Mouse (Mus musculus): ENCODE data around the gene Rcvrn.

Rcvrn gene

DNA sequence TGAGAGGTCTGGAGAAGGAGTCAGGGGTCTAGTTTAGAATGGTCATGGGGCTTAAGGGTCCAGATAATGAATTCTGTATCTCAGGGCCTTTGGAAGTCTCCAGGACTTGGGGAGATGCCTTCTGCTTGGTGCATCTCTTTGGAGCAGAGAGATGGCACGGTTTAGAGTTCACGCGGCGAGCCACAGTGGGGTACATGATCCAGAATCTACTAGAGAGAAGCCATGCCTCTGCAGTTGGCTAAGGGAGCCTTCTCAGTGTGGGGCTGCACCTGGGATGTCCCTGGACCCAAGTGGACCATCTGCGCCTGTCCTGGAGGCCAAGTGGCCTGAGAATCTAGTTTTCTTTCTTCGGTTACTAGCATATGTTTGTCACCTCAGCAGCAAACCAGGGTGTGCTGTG lies 25.1 kb upstream of the Rcvrn start:
- DNase-seq (ENCODE audit: low spot score), result no peak

DNA sequence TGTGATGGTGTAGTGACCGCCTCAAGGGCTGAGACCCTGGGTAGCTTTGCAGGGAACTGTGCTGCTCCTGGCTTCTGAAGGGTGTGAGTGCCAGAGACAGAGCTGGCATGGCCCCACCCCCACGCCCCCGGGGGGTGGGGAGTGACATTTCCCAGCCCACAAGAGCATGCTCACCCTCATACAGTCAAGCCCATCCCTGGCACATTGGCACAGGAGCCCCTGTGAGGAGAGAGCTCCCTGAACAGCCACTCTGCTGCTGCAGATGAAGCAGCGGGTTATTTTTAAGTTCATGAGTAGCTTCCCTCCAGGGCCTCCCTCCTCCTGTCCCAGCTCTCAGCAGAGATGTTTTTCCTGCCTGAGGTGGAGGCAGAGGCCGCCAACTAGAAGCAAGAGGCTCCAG lies 23.0 kb upstream of the Rcvrn start:
- DNase-seq (ENCODE audit: low spot score), result no peak

DNA sequence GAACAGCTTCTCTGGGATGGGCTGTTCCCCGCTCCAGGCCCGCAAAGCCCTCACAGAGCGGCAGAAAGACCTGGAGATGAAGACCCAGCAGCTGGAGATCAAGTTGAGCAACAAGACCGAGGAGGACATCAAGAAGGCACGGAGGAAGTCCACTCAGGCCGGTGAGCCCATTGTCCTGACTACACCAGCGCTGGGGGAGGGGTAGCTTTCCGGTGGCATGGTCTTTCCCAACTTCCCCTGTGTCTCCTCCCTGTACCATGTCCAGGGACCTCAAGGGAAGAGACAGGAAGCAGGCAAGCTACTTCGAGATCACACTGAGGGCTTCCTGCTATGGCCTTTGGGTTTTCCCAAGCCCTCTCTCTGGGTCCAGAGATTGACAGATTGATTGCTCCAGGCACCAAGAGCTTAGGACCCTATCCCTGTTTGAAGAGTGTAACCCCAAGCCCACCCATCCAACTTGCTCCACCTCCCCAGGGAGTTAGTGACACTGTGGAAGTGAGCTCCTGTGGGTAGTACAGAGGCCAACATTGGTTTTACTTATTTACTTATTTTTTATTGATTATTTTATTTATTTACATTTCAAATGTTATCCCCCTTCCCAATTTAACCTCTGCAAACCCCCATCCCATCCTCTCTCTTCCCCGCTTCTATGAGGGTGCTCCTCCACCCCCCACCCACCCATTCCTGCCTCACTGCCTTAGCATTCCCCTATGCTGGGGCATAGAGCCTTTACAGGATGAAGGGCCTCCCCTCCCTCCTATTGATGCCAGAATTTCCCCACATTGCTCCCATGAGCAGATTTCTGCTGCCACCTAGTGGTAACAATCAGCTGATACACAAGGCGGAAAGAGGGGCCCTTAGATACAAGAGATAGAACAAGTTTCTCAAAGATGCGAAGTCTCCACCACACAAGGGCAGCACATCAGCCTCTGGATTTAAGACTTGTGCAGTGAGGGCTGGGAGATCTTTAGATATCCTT lies 19.3 kb upstream of the Rcvrn start:
- peak; percentile 89 for DNase-seq (ENCODE audit: low spot score)

DNA sequence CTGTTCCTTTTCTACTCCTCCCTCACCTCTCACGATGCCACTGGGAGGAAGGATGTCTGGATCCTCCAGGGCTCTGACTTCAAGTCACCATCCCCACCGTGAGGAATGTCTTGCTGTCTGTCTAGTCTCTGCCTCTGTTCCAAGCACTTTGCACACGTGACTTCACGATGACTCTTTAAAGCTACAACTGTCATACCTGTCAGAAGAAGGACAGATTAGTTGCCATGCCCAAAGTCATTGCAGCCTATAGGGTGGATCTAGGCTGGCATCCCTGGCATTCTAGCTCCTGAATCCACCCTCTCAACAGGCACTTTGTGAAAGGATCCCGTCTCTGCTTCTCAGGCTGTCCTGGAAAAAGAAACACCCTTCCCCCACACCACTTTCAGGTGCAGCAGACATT lies 15.8 kb upstream of the Rcvrn start:
- no peak for DNase-seq (ENCODE audit: low spot score)

DNA sequence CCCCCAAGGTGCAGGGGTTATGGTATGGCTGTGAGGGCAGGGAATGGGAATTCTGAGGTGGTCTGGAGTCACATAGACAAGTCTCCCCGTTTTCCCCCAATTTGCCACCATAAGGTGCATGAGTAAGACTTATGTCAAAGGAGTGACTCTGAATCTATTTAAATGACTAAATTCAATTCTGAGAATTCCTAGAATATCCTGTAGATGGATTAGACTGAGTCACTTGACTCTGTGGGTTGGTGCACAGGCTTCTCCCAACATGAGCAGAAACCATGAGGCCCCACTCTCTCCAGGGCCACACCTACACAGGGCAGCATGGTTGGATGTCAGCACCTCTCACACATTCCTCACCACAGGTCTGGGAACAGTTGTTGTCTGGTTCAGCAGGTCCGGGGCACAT lies 15.2 kb upstream of the Rcvrn start:
- no peak for DNase-seq (ENCODE audit: low spot score)

DNA sequence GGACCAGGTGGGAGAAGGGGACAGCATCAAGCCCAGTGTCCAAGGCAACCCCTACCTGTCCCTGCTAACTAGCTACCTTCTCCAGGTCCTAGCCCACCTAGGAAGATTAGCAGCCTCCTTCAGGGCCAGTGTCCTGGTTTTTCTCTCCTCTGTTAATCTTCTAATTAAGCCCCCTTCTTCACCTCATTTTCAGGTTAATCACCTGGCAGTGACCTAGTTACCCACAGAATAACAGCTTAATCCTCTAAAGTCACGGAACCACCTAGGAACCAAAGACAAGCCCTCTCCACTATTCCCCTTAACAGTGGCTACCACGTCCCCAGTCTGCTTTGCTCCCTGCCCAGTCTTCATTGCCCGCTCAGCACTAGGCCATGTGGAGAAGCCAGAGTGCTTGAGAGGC lies 13.3 kb upstream of the Rcvrn start:
- DNase-seq (ENCODE audit: low spot score), result no peak

DNA sequence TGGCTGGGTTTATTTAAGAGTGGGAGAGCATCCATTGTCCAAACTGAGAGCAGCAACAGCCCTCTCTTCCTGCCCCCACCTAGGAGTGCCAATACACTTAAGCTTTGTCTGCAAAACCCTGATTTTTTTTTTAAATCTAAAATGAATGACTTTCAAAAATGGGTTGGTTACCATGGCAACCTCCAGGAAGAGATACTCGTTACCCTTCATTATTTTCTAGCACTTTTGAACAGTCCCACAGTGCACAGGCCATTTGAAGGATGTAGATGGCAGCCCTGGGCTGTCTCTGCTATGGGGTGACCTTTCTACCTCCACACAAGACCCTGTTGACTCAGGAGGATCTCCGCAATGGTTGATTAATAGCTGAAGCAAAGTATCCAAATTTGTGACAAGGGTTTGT lies 9.0 kb upstream of the Rcvrn start:
- DNase-seq (ENCODE audit: low spot score), result no peak

DNA sequence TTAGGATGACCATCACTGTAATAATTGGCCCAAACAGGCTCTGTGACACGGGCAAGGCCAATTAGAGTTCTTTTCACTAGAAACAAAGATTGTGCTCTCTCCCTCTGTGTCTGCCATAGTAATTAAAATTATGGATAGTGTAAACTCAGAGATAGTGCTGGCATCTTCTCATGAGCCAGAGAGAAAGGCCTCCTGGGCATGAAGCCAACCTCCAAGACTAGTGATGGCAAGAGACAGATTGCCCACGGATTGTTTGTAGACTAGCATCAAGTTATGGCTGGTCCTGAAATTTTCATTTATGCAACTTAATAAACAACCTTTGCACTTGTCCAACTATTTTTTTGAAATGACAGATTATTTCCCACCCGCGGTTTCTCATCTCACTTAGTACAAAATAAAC lies 17.9 kb downstream of the Rcvrn start:
- no peak for DNase-seq (ENCODE audit: low spot score)

DNA sequence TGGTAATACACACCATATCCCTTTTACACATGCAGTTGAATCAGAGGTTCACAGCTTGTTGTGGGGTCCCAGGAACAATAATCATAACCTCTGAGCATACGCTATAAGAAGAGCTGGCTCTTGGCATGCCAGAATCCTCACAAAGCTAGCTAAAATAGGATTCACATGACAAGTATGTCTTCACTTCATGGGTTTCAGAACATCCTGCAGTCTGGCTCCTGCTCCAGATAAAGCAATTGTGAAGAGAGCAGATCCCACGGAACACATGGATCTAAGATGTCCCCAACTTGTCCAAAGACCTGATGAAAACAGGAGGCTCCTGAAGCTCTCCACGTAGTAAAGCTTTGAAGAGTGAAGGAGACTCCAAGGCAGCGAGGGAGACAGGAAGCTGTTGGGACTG lies 20.3 kb downstream of the Rcvrn start:
- no peak for DNase-seq (ENCODE audit: low spot score)

DNA sequence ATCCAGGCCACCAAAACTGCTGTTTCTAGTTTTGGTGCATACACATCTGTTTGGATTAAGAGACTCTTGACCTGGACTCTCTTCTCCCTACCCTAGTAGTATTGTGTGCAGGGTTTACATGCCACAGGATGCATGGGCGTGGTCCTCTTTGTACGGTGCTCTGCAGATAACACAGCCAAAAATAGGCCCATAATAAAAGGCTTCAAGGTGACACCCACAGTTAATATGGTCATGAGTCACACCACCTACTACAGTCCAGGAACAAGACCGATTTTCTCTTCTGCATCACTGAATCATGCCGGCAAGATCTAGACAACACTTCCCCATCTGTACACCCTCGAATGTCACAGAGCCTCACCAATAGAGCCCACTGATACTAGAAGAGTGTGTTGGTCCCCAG lies 26.4 kb downstream of the Rcvrn start:
- DNase-seq (ENCODE audit: low spot score), result no peak

DNA sequence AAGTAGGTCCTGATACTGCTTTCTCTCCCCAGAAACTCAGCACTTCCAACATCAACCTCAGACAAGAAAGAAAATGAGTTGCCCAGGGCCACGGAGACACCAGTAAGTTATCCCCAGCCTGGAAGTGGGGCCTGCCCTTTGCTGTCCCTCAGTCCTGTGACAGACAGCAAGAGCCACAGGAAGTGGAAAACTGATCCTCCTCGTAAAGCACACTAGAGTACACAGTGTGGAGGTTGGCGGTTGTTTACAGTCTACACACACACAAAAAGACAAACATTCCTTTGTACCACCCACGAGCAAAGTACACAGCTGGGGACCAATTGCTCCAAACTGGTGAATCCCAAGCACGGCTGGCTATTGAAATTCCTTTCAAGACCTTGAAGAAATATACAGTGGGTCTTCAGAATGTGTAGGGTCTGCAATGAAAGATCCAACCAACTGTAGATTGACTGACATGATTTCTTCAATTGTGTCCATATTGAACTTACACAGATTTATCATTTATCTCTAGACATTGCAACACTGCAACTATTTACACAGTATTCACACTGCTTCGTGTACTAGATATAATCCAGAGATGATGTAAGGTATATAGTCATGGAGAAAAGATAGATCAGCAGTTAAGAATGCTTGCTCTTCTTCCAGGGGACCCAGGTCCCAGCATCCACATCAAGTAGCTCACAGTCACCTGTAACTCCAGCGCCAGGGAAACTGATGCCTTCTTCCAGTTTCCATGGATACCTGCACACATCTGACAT lies 27.5 kb downstream of the Rcvrn start:
- peak; percentile 10 for DNase-seq (ENCODE audit: low spot score)

DNA sequence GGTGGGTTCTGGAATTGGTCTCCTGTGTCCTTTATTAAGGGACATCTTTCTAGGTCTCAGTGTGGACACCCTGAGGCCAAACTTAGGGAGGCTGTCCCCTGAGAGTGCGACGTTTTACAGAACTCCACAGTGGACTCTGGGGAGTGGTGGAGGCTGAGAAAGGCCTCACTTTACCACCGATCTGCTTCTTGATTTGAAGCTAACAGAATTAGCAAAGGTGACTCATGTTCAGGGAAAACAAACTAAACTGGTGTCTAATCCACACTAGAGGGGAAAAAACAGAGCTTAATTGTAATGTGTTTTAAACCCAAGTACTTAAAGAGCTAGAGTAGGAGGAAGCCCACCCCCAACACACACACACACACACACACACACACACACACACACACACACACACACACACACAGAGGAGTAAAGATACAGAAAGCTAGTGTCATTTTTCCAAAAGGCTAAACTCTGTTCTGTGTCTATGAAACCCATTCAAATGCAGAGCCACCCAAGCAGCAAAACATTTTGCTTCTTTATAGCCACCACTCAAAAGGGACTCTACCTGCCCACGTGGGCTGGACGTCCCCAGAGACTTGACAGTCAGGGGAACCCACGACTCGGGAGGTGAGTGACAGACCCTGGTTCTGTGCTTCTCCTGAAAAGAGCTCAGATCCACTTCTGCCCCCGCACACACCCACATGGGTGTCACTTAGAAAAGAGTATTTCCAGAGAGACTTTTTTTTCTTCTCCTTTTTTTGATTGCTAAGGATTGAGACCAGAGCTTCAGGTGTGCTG lies 28.3 kb downstream of the Rcvrn start:
- no peak for DNase-seq (ENCODE audit: low spot score)

DNA sequence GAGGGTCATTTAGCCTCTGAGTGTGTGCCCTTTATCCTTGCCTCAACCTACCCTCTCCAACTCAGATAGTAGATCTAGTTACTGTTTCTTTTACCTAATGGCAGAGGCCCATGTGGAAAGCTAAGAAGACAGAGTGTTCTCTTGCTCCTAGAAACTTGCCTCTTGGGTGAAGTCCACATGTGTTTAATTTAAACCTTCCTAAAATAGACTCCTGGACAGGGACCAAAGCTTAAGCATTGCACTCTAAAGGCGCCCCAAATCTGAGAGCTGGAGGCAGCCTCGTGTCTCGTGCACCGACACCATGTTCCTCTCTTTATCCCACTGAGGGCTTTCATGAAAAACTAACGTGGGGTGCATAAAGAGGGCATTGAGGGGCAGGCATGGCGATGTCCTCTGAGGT lies 32.0 kb downstream of the Rcvrn start:
- no peak for DNase-seq (ENCODE audit: low spot score)

DNA sequence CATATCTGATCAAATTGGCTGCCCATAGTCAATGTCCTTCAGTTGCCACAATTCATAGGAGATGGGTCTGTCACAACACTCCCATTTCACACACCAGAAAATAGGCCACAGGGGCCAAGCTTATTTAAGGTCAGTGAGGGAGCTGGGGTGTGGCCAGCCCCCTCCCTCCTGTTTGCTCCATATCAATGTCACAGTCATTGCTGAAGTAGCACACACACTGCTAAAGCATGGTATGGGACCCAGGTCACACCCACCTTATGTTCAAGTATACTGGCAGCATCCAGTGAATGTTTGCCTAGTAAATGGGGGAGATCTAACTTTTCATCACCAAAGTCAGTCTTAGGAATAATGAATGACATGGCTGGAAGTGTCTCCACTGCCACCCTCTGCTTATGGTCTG lies 33.6 kb downstream of the Rcvrn start:
- DNase-seq (ENCODE audit: low spot score), result no peak

DNA sequence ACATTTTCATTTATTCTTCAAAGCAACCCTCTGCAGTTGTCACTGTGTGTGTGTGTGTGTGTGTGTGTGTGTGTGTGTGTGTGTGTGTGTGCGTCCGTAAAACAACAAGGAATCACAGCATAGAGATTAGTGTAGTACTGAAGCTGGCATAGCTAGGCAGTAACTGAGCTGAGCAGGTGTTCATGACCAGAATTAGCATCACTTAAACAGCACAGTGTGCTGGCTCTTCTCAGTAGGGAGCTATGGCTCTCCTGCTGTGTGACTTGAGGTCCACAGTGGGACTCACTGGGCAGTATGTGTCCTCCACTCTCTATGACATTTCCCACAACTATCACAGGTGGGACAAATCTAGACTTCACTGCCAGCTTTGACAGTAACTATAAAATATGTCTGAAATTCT lies 35.9 kb downstream of the Rcvrn start:
- no peak for DNase-seq (ENCODE audit: low spot score)

DNA sequence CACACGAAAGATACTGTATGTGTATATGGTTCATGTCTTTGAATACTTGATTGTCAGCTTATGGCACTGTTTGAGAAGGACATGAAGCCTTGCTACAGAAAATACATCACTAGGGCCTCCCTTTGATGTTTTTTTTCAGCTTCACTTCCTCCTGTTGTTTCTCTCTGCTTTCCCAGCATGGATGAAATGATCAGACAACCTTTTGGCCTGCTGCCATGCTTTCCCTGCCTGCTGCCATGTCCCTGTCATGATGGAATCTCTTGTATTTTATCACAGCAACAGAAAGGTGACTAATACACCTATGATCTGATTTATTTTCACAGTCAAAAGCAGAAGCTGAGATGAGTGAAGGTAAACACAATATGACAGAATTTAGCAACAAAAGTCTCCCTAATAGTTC lies 38.6 kb downstream of the Rcvrn start:
- DNase-seq (ENCODE audit: low spot score), result no peak

DNA sequence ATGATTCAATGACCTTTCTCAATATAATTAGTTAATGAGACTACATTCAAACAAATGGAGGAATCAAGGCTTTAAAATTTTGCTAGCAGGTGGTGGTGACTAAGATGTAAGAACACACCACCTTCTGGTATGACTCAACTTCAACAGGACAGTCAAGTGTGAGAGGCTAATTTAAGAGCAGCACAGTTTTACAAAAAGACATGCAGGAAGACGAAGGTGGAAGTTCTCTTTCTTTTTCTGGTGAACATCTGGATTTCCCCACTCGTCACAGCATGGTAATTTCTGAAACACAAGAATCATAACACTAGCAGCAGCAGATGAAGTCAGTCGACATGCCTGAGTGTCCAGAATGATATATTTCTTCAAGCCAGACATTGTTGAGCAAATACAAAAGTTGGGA lies 39.5 kb downstream of the Rcvrn start:
- DNase-seq (ENCODE audit: low spot score), result no peak

DNA sequence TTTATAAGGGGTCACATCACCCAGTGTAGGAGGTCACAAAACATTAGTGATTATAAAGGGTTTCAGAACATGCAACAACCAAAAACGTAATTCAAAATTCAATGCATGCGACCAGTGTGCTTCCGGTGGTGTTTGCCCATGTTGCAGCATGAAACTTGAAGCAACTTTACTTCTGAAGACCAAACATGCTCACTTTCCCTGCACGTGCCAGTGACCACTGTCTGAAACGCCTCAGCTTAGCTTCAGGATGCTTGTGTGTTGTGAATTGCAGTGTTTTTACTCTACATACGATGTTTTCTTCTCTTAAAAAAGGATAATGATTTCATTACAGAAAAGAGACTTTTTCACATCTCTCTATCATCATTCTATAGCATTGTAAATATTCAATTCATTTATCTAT lies 43.2 kb downstream of the Rcvrn start:
- no peak for DNase-seq (ENCODE audit: low spot score)

DNA sequence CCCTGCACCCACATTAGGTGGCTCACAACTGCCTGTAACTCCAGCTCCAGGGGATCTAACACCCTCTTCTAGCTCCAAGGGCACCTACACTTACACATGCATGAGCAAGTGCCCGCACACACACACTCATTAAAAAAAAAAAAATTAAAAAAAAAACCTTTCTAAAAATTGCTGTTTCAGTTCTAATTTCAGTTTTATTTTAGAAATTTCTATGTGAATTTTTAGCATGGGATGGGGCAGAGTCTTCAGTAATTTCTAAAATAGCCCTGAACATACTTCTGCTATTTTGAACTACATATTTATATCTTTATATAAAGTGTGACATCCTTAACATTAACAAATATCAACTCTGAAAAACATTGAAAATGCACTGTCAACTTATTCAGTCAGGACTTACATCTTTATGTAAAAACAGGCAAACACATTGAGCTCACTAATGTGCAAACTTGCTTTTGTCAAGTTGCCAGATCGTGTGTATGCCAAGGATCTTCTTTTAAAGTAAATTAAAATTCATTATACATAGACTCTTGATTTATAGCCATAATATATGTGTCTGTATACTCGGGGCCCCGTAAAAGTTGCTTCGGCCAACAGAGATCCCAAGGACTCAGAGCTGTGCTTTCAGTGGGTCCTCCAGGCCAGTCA lies 43.8 kb downstream of the Rcvrn start:
- no peak for DNase-seq (ENCODE audit: low spot score)

DNA sequence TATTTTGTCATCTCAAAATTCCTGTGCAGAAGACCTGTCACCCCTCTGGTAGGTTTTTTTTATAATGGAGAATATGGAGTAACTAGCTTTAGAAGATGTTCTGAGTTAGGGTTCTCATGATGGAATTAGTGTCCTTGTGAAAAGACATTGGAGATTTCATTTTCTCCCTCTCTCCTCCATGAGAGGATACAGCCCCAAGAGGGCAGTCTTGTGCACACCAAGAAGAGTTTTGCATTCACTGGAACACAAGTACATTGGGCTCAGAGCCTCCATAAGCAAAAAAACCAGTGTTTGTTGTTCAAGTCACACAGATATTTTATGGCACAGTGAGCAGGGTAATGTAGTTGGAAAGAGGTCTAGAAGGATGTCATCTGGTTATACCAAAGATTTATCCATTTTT lies 46.4 kb downstream of the Rcvrn start:
- no peak for DNase-seq (ENCODE audit: low spot score)

Measured in embryo, embryonic 10 days (tissue).